Mouse (Mus musculus) c-Kit-negative CD71-positive TER-119-positive erythroid progenitor cells, embryonic 14.5 days (primary cell): ENCODE data around the gene Pi4kb.

Source experiments
- DNase-seq: peaks from one replicate; pipeline ENCODE4 v3.0.0-alpha.2; 2013; ENCODE audit warnings: low read depth, low spot score

Pi4kb gene

GRCm38 (mm10) chr3:94953764-94954616 is 20.5 kb upstream of the Pi4kb start, which contains the start of gene Rfx5:
Gene Rfx5 (plus strand): TSS chr3:94954075.
- peak; percentile 70 for DNase-seq

- DNase-seq: no peak
Observed at GRCm38 (mm10) chr3:94958295-94958694, 16.2 kb upstream of the Pi4kb start.

- DNase-seq: no peak
Observed at GRCm38 (mm10) chr3:94959871-94960270, 14.7 kb upstream of the Pi4kb start.

GRCm38 (mm10) chr3:94960322-94960721 is 14.2 kb upstream of the Pi4kb start:
- DNase-seq: no peak

GRCm38 (mm10) chr3:94964989-94965388 is 9.5 kb upstream of the Pi4kb start:
- no peak for DNase-seq

GRCm38 (mm10) chr3:94965878-94966277 is 8.7 kb upstream of the Pi4kb start:
- no peak for DNase-seq

- DNase-seq: no peak
Observed at GRCm38 (mm10) chr3:94972552-94972951, 2.0 kb upstream of the Pi4kb start.

- DNase-seq: no peak
Observed at GRCm38 (mm10) chr3:94973620-94974019, 911 bp upstream of the Pi4kb start.

- DNase-seq: no peak
Observed at GRCm38 (mm10) chr3:94974026-94974527, 454 bp upstream of the Pi4kb start.

GRCm38 (mm10) chr3:94984312-94984711 is 9.8 kb downstream of the Pi4kb start:
- no peak for DNase-seq

GRCm38 (mm10) chr3:94985513-94985912 is 11.0 kb downstream of the Pi4kb start:
- no peak for DNase-seq

- DNase-seq: no peak
Observed at GRCm38 (mm10) chr3:94987578-94987977, 13.0 kb downstream of the Pi4kb start.

GRCm38 (mm10) chr3:94989159-94989761 is 14.7 kb downstream of the Pi4kb start:
- DNase-seq: no peak

- DNase-seq: peak; percentile 68
Observed at GRCm38 (mm10) chr3:94996946-94997345, 22.4 kb downstream of the Pi4kb start.

- DNase-seq: no peak
Observed at GRCm38 (mm10) chr3:95002569-95002968, 28.0 kb downstream of the Pi4kb start.

- no peak for DNase-seq
Observed at GRCm38 (mm10) chr3:95003273-95003672, 28.7 kb downstream of the Pi4kb start.

GRCm38 (mm10) chr3:95005651-95006050 is 31.1 kb downstream of the Pi4kb start:
- no peak for DNase-seq

GRCm38 (mm10) chr3:95007706-95008105 is 33.2 kb downstream of the Pi4kb start:
- DNase-seq: no peak

GRCm38 (mm10) chr3:95010396-95010795 is 35.9 kb downstream of the Pi4kb start:
- no peak for DNase-seq

- DNase-seq: no peak
Observed at GRCm38 (mm10) chr3:95012982-95013381, 38.5 kb downstream of the Pi4kb start.

GRCm38 (mm10) chr3:95013699-95014427 is 39.3 kb downstream of the Pi4kb start:
- no peak for DNase-seq
